Mouse (Mus musculus): ENCODE data around the gene F5.

- TF ChIP-seq POLR2AphosphoS2 (IDR thresholded peaks at IDR 0.05; ENCODE audit: low read length) (no peak), ZC3H11A (IDR thresholded peaks at IDR 0.05; ENCODE audit: low read depth, low read length) (no peak), CTCF (IDR thresholded peaks at IDR 0.05 in 2 of 3, conservative IDR thresholded peaks at IDR 0.05 in 1 of 3; ENCODE audit: control insufficient read depth in 1 of 3, insufficient read depth in 1 of 3, low read depth in 2 of 3, low read length in 3 of 3, poor library complexity in 1 of 3, severe bottlenecking in 1 of 3) (no peak), ELF1 (IDR thresholded peaks at IDR 0.05; ENCODE audit: low read depth, low read length) (no peak), ZNF384 (IDR thresholded peaks at IDR 0.05; ENCODE audit: low read depth, low read length) (no peak), TAL1 (IDR thresholded peaks at IDR 0.05; ENCODE audit: low read length) (no peak), USF2 (IDR thresholded peaks at IDR 0.05; ENCODE audit: borderline replicate concordance in 1 of 2, insufficient read depth in 1 of 2, low read depth in 1 of 2, low read length in 2 of 2) (no peak), RAD21 (IDR thresholded peaks at IDR 0.05; ENCODE audit: low read depth, low read length) (no peak), ZKSCAN1 (IDR thresholded peaks at IDR 0.05; ENCODE audit: low read depth, low read length) (no peak), POLR2A (IDR thresholded peaks at IDR 0.05; ENCODE audit: control insufficient read depth in 1 of 2, insufficient read depth in 1 of 2, low read depth in 1 of 2, low read length in 2 of 2, poor library complexity in 1 of 2) (no peak), EP300 (IDR thresholded peaks at IDR 0.05; ENCODE audit: low read depth in 1 of 2, low read length in 2 of 2) (no peak)
These were observed 95.8 kb downstream of the F5 start for GRCm38 (mm10) chr1:164247442-164247841.

Measured in MEL (cell line).